Mouse (Mus musculus) embryonic facial prominence, embryonic 12.5 days (tissue): ENCODE data around the gene Hhipl1. TPM values are rescaled to one million over a fixed set of nuclear protein-coding genes. Genes with fewer than 3 reads are reported as not detected.

Experiments used
- ATAC-seq: fragments of 200-750 bp; cut with Nextera tagmentation; 2 replicates; pipeline ENCODE4 v1.8.0; 2017; ENCODE audit not compliant: insufficient number of reproducible peaks, insufficient read depth, low FRiP score, low TSS enrichment
- H3K27ac ChIP-seq: fragments of 300-500 bp; sonication (generic); 2 replicates; pipeline ENCODE4 v1.5.1; 2016; ENCODE audit warnings: mild to moderate bottlenecking
- H3K27me3 ChIP-seq: fragments of 300-500 bp; sonication (generic); 2 replicates; pipeline ENCODE4 v1.6.1; 2016; ENCODE audit warnings: mild to moderate bottlenecking, moderate library complexity
- H3K36me3 ChIP-seq: fragments of 300-500 bp; sonication (generic); 2 replicates; pipeline ENCODE4 v1.6.1; 2016; ENCODE audit warnings: mild to moderate bottlenecking
- H3K4me1 ChIP-seq: fragments of 300-500 bp; sonication (generic); 2 replicates; pipeline ENCODE4 v1.6.1; 2016
- H3K4me2 ChIP-seq: fragments of 300-500 bp; sonication (generic); replicated peaks from 2 replicates; pipeline ENCODE4 v1.6.1; 2016; ENCODE audit warnings: mild to moderate bottlenecking, moderate library complexity
- H3K4me3 ChIP-seq: fragments of 300-500 bp; sonication (generic); 2 replicates; pipeline ENCODE4 v1.5.1; 2016; ENCODE audit warnings: mild to moderate bottlenecking
- H3K9ac ChIP-seq: fragments of 300-500 bp; sonication (generic); 2 replicates; pipeline ENCODE4 v1.6.1; 2016; ENCODE audit warnings: mild to moderate bottlenecking, moderate library complexity
- H3K9me3 ChIP-seq: fragments of 300-500 bp; sonication (generic); 2 replicates; pipeline ENCODE4 v1.6.1; 2016; ENCODE audit warnings: mild to moderate bottlenecking, moderate library complexity
- WGBS: fragments of 180-500 bp; shearing (Covaris S2); methylation state at CpG from one replicate; pipeline ENCODE4 v1.1.7; 2016; 5-methylcytosine and 5-hydroxymethylcytosine counted together
- polyA plus RNA-seq: library from polyadenylated mRNA; unstranded; fragments of >200 nt; fragmentation: Nextera tagmentation; extraction: Ambion mirVana; gene quantifications from 2 replicates; pipeline ENCODE4 v1.2.1, GENCODE M21; 2016

The Hhipl1 gene
- polyA plus RNA-seq, 1 experiment from 2014 or later, result 1.0 TPM

DNA sequence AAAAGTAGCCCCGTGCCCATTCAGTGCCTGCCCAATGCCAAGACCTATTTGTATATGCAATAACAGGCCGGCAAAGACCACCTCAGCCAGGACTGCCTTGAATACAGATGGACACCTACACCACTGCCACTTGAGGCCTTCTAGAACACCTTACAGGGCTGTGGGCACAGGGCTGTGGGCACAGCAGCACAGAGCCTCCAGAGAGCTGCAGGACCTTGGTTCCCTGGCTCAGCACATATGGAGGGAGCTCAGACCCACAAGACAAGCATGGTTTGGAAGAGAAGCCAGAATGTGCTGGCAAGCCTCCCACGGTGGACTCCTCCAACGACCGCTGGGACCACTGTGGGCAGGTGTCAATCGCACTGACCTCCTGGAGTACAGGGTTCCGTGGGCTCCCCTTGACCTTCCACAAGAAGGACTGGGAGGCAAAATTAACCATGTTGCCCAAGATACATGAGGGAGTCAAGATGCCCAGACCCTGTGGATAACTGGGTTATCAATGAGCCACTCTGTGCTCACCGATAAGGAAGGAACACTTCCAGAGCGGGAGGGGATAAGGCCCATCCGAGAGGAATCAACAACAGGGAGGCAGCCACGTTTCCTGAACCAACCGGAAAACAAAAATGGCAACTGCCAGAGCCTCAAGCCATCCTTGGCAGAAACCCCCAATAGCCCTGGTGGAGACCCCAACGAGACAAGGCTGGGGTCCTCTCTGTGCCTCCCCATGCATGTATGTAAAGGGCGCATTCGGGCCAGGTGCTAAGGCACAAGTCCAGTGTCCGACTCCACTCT lies 34.5 kb upstream of the Hhipl1 start:
- WGBS, result 82% methylated on average over 16 of the region's 16 CpGs
- H3K27me3 ChIP-seq, result no peaks in the 10 kb centered on the region
- no peak for ATAC-seq
- no peak overlapping the region for H3K27ac ChIP-seq
- 0 out of 2 replicates have a peak, but pooled peaks cover 4% of the 10 kb centered on the region for H3K36me3 ChIP-seq
- H3K4me3 ChIP-seq, result no peak overlapping the region
- peak overlapping the region; percentile 32; the same call in 1 of the 2 replicates for H3K9ac ChIP-seq
- no peaks in the 10 kb centered on the region for H3K9me3 ChIP-seq
- peaks cover 60% of the 10 kb centered on the region for H3K4me1 ChIP-seq
- peak overlapping the region; percentile 98 for H3K4me2 ChIP-seq

DNA sequence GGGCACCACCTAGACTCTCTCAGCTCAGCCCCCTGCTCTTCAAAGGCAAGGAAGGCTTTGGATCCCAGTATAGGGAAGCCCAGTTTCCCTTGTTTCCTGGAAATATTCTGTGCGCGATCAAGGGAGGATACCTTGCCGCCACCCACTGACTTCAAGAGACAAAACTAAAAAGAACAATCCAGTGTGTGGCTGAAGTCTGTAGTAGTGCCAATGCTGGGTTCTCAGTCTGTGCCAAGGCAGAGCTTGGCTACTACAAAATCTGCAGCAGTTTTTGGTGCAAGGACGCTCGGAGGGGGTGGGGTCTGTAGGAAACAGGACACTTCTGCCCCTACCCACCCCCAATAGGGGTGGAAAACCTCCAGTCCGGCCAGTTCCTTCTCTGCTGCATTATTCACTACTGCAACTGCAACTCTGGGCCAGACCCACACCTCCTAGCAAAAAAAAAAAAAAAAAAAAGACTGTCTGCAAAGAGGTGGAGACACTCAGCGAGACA lies 33.9 kb upstream of the Hhipl1 start:
- H3K27ac ChIP-seq, result no peak overlapping the region
- 0 out of 2 replicates have a peak, but pooled peaks cover 4% of the 10 kb centered on the region for H3K36me3 ChIP-seq
- H3K9ac ChIP-seq, result peak overlapping the region; percentile 32; the same call in 1 of the 2 replicates
- 52% methylated on average over 7 of the region's 7 CpGs for WGBS
- ATAC-seq, result no peak
- H3K4me1 ChIP-seq, result peaks cover 63% of the 10 kb centered on the region
- H3K27me3 ChIP-seq, result no peaks in the 10 kb centered on the region
- H3K4me2 ChIP-seq, result peak overlapping the region; percentile 98
- no peaks in the 10 kb centered on the region for H3K9me3 ChIP-seq
- peak overlapping the region; percentile 17; the same call in 1 of the 2 replicates for H3K4me3 ChIP-seq

DNA sequence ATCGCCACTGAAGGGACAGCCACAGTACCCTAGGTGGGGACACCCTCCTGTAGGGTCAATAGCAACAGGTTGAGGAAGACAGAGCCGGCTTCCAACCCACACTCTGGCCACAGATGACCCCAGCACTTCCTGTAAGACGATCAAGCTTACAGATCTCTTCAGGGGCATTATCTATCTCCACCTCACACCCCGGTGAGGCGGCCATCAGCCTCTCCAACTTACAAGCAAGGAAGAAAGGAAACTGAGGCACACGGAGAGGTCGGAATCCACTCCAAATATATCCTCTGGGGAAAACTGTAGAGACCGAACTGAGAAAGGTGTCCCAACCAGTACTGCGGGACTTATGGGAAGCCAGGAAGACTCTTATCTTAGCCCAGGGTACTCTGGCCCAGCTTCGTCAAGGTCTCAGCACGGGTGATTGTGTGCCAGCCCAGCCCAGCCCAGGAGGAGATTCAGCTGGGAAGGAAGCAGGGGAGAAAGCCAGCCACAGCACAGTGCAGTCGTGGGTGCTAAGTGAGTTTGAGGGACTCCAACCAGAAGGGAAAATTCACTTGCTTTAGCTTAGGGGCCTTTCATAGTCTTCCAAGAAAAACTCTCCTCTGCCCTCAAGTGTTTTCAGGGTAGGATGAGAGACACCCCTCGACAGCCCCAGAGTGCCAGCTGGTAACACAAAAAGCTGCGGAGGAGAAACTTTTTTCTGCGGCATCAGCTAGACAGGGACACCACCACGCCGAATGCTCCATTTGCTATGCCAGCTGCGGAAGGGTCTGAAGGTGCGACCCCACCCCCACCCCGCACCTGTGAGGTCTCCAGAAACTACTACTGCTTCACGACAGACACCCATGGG lies 32.4 kb upstream of the Hhipl1 start:
- Histone ChIP-seq H3K4me1 (peaks cover 70% of the 10 kb centered on the region), H3K27ac (no peak overlapping the region), H3K9ac (peak overlapping the region; percentile 84), H3K4me2 (peak overlapping the region; percentile 98), H3K27me3 (no peaks in the 10 kb centered on the region), H3K9me3 (no peaks in the 10 kb centered on the region), H3K4me3 (peak overlapping the region; percentile 69), H3K36me3 (0 out of 2 replicates have a peak, but pooled peaks cover 4% of the 10 kb centered on the region)
- 5% methylated on average over 21 of the region's 21 CpGs for WGBS
- no peak for ATAC-seq

DNA sequence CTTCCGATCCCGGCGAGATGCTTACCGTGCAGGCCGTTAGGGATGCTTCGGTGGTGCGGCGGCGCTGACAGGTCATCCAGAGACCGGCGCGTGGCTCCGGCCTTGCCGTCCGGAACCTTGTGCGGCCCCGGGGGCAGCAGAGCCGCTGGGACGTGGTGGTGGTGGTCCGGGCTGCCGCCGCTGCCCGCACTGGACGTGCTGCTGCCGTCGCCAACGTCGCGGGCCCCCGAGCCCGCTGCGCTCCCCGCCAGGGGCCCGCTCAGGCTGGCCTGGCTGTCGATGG lies 31.8 kb upstream of the Hhipl1 start:
- Histone ChIP-seq H3K27ac (peak overlapping the region; percentile 72; the same call in 1 of the 2 replicates), H3K36me3 (0 out of 2 replicates have a peak, but pooled peaks cover 4% of the 10 kb centered on the region), H3K27me3 (no peaks in the 10 kb centered on the region), H3K4me2 (peak overlapping the region; percentile 98), H3K4me3 (peak overlapping the region; percentile 69), H3K9me3 (no peaks in the 10 kb centered on the region), H3K4me1 (peaks cover 70% of the 10 kb centered on the region), H3K9ac (peak overlapping the region; percentile 84)
- ATAC-seq, result no peak
- under 1% methylated on average over 35 of the region's 35 CpGs for WGBS

DNA sequence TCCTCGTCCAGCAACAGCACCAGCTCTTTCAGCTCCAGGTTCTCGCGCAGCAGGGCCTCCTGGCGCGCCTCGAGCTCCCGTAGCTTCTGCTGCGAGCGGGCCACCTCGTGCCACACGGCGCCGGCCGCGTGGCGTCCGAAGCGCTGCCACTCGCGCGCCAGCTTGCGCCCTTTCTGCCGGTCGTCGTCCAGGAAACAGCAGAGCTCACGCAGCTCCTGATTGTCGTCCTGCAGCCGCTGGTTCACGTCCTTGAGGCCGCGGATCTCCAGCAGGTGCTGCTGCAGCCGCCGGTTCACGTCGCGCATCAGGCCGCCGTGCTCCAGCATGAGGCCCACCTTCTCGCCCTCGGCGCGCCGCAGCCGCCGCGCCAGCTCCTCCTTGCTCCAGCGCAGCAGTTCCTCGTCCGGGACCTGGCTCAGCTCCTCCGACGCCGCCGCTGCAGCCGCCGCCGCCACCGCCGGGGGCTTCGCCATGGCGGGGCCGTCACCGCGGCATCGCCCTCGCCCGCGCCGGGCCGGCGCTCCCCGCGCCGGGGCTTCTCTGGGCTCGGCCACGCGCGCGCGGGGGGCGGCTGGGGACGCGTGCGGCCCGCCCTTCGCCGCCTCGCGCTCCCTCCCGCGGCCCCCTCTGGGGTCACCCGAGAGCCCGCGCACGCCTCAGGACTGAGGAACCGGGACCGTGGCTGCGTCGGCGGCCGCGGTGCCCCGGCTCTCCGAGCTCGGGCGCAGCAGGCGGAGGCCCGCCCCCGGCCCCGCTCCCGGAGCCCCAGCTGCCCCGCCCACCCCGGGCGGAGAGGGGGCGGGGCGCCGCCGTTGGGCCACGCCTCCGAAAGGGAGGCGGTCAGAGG lies 31.2 kb upstream of the Hhipl1 start, which contains the start of gene Ccdc85c:
Gene Ccdc85c, minus strand, starts transcription at position 765 of the 847 bp plus-strand sequence.
- ATAC-seq, result peak; percentile 39; the same call in 1 of the 2 replicates
- peak within 1 kb of the TSS; percentile 86 for H3K27ac ChIP-seq
- no peaks in the 10 kb centered on the region for H3K9me3 ChIP-seq
- H3K4me2 ChIP-seq, result peak within 1 kb of the TSS; percentile 98
- peak within 1 kb of the TSS; percentile 69 for H3K4me3 ChIP-seq
- H3K9ac ChIP-seq, result peak within 1 kb of the TSS; percentile 84
- H3K4me1 ChIP-seq, result peaks cover 65% of the 10 kb centered on the region
- H3K27me3 ChIP-seq, result no peaks in the 10 kb centered on the region
- WGBS, result under 1% methylated on average over 80 of the region's 120 CpGs
- 0 out of 2 replicates have a peak, but pooled peaks cover 4% of the 10 kb centered on the region for H3K36me3 ChIP-seq

DNA sequence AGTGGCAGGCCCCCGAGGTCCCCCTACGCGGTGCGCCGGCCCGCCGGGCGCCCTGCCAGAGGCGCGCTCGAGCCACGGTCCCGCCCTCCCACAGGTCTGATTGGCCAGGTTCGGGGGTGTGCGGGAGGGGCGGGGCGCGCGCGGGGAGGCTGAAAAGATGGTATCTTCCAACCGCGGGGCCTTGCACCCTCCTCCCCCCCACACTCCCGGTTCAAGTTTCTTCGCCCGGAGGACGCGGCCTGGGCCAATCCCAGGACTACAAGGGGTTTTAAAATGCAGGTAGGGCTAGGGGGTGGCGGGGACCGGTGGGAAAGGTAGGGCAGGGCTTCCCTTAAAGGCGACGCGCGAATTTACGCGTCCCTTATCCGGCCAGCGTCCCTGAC lies 30.6 kb upstream of the Hhipl1 start:
- Histone ChIP-seq H3K27me3 (no peaks in the 10 kb centered on the region), H3K36me3 (0 out of 2 replicates have a peak, but pooled peaks cover 4% of the 10 kb centered on the region), H3K9me3 (no peaks in the 10 kb centered on the region), H3K4me1 (peaks cover 60% of the 10 kb centered on the region), H3K4me3 (peak overlapping the region; percentile 69), H3K9ac (peak overlapping the region; percentile 71), H3K27ac (peak overlapping the region; percentile 86), H3K4me2 (peak overlapping the region; percentile 98)
- under 1% methylated on average over 37 of the region's 37 CpGs for WGBS
- peak; percentile 92 for ATAC-seq

DNA sequence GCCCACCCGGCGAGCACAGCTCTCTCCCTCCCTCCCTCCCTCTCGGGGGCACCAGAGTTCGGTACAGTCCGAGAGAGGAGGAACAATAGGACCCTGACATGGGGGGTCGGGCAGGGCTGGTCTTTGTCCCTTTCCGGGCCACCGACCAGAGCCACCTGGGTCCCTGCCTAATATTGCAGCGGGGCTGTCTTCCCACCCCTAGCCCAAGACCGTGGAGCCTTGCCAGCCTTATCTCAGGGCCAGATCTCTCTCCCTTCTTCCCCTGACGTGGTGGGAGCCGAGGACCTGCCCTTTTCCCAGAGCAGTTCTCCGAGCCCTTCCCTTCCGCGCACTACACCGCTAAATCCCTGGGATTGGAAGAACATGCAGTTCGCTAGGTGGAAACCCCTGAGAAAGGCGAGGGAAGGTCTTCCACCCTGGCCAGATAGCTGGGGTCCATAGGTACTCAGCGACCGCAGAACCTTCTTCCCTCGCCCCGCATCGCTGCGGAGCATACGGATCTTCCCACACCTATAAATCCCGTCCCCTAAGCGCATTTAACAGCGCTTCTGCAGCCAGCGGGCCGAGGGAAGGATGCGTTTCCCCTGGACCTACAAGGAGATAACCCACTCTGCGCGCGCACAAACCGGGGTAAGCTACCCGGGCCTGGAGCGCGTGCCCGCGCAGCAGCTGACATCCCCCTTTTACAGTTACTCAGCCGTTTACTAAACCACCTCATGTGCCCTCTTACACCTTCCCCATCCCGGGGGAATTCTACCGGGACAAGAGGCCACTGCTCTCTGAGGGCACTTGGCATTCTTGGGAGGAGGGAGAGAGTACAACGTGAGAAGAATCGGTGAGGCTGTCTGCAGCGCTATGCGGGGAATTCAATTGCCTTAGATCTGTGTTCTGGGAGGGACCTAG lies 29.9 kb upstream of the Hhipl1 start:
- H3K9ac ChIP-seq, result peak overlapping the region; percentile 71
- WGBS, result under 1% methylated on average over 46 of the region's 47 CpGs
- H3K4me3 ChIP-seq, result peak overlapping the region; percentile 69
- ATAC-seq, result no peak; the same call in 1 of the 2 replicates
- no peaks in the 10 kb centered on the region for H3K27me3 ChIP-seq
- 0 out of 2 replicates have a peak, but pooled peaks cover 4% of the 10 kb centered on the region for H3K36me3 ChIP-seq
- peak overlapping the region; percentile 86 for H3K27ac ChIP-seq
- peak overlapping the region; percentile 98 for H3K4me2 ChIP-seq
- H3K4me1 ChIP-seq, result peaks cover 54% of the 10 kb centered on the region
- no peaks in the 10 kb centered on the region for H3K9me3 ChIP-seq

DNA sequence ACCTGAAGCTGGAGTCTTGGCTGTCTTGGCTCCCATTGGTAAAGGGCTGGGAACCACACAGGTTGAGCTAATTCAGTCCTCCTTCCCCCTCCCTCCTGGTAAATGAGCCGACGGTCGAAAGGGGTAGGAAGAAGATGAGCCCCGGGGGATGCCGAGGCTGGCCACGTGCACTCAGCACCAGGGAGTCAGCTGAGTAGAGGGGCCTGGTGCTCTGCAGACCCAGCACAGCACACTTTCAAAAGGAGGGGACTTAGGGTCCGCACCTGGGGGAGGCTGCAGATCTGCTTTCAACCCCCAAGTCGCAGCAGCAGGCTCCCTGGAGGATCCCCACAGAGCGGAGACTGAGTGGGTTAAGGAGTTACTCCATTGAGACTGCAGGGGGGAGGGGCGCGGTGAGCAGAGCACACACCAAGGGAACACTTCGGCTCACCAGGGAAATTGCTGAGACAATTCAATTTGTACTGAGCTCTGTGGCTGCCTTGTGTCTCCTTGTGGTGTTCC lies 28.7 kb upstream of the Hhipl1 start:
- Histone ChIP-seq H3K4me1 (peaks cover 42% of the 10 kb centered on the region), H3K4me3 (peak overlapping the region; percentile 20; the same call in 1 of the 2 replicates), H3K9me3 (no peaks in the 10 kb centered on the region), H3K27ac (peak overlapping the region; percentile 64; the same call in 1 of the 2 replicates), H3K36me3 (no peaks in the 10 kb centered on the region), H3K27me3 (no peaks in the 10 kb centered on the region), H3K4me2 (peak overlapping the region; percentile 98), H3K9ac (peak overlapping the region; percentile 6; the same call in 1 of the 2 replicates)
- WGBS, result under 1% methylated on average over 12 of the region's 12 CpGs
- no peak for ATAC-seq

DNA sequence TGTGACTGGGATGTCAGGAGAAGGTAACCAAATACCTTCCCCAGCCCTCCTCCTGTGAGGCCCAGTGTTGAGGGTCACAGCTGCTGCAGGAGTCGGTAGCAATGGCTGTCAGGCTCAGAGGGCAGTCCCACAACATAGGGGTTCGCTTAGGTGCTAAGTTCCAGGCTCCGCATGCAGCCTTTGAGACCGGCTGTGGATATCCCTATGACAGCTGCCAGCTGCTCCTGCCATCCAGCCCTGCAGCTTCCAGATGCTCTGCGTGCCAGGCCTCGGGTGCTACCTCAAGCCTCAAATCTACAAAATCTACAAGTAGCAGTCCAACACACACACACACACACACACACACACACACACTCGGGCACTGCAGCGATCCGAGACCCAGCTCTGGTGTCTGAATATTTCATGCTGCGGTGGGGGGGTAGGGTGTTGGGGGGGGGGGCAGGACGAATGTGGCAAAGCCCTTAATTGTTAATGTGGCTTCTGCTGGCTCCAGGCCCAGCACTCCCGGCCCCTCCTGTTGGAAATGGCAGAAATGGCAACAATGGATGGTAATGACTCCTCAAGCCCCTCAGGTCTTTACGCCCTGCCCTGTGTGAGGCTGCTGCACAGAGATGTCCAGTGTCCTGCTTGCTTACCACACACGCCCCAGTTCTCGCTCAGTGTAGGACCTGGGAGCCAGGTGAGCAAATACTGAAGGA lies 27.7 kb upstream of the Hhipl1 start:
- Histone ChIP-seq H3K4me2 (peak overlapping the region; percentile 98), H3K4me1 (peaks cover 32% of the 10 kb centered on the region), H3K4me3 (0 out of 2 replicates have a peak overlapping the region, but pooled peaks have one; percentile 20), H3K9me3 (no peaks in the 10 kb centered on the region), H3K9ac (no peak overlapping the region), H3K27me3 (no peaks in the 10 kb centered on the region), H3K27ac (peak overlapping the region; percentile 64; the same call in 1 of the 2 replicates), H3K36me3 (no peaks in the 10 kb centered on the region)
- 32% methylated on average over 15 of the region's 15 CpGs for WGBS
- ATAC-seq, result no peak
